Mouse (Mus musculus): ENCODE results near the gene Calm1.

The Calm1 gene

DNA sequence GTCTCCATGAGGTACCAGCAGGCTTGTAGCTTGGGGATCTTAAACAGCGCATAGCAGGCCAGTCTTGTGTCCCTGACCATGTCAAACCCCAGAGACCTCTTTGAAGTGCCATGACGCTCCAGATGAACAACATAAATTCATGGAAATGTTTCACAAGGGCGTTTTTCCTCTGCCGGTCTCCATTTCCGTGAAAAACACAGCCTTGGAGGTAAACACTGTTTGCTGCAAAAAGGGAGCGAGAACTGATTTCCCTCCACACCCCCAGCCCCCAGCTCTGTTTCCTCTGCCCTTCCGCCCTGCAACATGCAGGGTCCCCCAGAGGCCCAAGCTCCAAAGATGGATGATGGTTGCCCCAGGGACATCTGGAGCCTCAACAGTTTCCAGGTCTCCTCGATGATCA is 24.3 kb downstream of the Calm1 start:
- no peak for DNase-seq (ENCODE audit: low spot score)

DNA sequence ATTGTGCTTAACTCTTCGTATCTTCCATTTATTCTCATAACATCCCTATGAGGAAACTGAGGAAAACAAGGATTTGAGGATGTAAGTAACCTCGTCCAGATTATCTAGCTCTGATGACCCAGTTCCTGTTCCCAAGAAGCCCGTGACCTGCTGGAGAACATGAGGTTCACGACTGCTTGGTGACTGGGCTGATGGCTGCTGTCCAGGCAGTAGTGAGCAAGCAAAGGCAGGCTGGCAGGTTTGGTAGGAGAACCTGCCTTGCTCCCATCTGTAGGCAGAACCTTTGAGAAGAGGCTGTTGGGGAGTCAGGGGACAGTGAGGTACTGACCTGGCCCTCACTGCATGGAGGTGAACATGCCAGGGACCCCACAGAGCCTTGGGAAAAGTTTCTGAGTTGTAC is 26.0 kb downstream of the Calm1 start:
- DNase-seq (ENCODE audit: low spot score), result no peak

DNA sequence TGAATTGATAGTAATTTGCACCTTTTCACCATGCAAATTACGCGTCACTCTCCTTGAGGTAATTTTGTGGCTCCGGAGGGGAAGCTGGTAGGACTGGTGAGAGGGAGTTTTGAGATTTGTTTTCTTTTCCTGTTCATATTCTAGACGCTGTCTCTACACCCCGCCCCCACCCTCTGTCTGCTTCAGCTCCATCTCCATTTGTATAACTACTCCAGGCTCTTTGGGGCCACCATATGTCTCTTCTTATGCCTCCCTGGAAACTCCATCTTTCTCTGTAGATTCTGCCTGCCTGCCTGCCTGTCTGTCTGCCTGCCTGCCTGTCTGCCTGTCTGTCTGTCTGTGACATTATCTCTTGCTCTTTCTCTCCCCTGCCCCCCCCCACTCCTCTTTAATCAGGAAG is 26.8 kb downstream of the Calm1 start:
- no peak for DNase-seq (ENCODE audit: low spot score)

DNA sequence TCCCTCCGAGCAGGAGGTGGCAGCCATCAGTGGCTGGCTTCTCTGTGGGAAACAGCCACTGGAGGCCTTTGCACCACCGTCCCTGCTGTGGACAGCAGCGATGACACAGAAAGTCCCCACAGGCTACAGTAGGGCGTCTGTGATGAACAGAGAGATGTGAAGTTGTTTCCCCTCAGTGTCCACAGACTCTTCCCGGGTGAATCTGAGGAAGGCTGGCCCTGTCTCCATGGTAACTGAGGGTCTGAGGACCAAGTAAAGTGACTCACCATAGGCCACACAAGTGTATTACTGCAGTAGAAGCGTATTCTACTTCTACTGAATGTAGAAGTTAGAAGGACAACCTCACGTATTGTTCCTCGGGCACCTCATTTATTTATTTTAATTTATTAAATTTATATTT is 27.4 kb downstream of the Calm1 start:
- no peak for DNase-seq (ENCODE audit: low spot score)

DNA sequence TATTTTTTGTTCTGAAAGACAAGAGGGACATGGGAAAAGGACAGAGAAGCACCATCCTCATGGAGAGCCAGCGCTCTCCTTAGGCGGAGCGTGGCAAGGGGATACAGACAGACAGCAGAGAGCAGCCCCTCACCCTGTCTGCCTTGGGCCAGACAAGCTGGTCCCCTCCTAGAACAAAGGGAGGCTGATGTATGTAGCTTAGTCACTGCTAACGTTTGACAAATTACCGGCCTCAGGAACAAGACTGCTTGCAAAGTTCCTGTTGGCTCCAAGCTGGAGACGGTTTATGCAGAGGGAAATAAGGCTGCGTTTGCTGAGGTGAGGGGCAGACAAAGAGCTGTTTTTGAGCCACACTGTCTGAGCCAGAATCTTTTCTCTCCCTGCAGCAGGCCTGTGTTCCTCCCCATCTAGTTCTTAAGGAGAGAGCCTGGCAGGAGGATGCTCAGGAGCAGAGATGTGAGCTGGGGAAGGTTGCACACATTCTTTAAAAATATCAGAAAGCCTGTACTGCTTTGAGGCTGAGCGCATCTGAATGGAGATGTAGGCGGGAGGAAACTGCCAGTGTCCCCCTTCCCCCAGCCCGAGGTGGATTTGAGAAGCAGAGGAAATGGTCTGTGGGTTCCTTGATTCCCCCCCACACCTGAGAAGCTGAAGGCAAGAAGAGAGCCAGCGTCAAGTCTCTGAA is 28.9 kb downstream of the Calm1 start:
- no peak for DNase-seq (ENCODE audit: low spot score)

DNA sequence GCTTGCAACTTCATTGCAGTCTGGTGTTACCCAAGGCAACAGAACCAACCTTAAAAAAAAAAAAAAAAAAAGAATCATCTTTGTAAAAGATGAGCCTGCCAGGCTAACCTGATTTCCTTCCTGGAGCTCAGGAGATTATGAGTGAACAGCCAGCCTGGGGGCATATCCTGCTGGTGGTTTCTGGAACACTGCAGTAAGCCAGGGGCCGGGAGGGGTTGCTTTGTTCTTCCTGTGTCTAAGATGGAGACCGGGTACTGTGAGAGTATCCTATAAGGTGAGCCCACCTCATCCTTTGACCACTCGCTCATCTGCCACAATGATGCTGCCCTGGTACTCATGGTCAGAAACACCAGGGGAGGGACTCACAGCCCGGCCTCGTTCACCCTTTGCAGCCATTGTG is 35.0 kb downstream of the Calm1 start:
- DNase-seq (ENCODE audit: low spot score), result no peak

DNA sequence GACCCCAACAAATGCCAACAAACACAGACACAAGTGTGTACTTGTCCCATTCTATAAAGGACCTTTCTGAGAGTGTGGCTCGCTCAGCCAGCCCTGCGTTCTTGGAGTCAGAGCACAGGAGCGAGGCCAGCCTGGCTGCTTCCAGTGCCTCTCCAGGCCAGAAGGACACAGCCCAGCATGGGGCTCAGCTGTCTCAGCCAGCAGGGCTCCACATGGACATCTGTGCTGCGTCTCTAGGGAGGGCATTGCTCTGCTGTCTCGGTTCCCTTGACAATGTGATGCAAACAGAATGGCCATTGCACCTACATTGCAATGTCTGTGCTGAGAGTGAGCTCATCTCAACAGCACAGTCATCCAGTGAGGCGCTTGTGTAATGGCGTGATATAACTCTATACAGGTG is 35.7 kb downstream of the Calm1 start:
- no peak for DNase-seq (ENCODE audit: low spot score)

DNA sequence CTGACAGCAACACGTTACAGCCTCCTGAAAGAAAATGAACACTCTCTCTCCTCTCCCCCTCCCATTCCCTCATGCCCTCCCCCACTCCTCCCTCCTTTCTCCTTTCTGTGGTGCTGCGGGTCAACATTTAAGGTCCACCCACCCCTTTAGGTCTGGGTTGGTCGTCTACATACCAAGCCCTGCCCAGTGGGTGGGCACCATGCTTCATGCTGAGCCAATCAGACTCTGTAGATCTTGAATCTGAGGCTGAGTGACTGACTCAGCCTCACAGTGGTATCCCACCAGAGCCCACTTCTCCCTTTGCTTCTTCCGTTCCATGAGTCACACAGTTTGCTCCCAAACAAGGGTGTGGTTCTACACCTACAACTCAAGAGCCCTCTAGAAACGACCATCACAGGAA is 36.2 kb downstream of the Calm1 start:
- no peak for DNase-seq (ENCODE audit: low spot score)

DNA sequence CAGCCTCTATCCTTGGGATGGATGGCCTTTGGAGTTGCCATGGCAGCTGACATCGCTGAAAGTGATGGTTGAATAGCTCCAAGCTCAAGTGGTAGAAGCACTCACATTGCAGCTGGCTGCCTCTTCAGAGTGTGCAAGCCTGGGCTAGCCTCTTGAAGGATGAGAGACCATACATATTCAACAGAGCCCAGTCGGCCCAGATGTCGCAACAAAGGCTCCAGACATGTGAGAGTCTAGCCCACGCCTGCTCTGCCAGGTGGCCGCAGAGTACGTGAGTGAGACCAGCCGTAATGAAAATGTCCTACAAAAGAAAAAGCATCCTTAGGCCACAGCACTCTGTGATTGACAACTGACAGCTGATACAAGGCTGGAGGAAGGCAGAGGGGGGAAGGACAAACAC is 40.2 kb downstream of the Calm1 start:
- no peak for DNase-seq (ENCODE audit: low spot score)

DNA sequence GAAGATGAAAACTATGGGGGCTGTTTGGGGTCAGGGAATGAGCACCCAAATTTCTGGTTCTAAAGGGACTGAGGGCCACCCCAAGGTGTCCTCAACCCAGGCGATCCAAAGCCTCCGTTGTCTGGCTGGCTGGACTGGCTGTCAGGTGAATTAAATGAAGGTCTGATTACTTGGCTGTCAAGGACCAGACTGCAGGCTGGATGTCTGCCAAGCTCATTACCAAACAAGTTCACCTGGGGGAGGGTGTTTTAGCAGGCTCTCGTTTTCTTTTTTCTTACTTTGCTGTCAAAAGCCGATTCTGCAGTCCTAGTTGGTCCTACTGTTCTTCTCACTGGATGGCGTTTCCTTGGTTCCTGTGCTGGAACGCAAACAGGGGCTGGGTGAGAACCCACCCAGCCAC is 40.6 kb downstream of the Calm1 start:
- DNase-seq (ENCODE audit: low spot score), result no peak

DNA sequence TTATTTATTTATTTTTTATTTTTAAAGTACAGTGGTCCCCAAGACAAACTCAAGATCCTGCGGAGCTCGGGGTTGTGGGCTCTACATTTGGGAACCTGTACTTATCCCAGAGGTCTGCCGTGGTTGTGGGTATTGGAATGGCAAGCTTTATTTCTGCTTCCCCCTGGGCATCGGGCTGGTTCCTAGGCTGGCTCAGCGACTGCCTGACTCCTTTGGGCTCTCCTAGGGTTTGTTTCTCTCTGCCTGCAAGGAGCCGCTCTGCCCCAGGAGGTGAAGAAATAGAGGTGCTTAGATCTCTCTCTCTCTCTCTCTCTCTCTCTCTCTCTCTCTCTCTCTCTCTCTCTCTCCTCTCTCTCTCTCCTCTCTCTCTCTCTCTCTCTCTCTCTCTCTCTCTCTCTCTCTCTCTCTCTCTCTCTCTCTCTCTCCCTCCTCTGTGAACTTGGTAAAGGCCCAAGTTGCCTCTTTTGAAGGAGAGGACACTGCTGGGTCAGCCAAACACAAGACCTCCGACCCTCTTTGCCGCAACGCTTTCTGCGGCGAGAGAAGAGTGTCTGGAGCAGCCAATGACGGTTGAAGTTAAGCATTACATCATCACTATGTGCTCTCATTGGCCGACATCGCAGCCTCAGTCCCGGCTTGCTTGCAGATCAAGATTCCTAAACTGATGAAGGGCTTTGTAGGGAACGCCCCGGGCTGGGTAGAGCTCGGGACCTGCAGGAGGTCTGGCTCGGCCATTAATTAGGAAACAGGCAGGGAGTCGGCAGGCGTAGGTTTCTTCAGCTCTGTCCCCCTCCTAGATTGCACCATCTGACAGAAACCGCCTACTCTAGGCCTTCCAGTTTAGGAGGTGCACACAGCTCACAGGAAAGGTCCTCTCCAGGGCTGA is 42.9 kb downstream of the Calm1 start:
- DNase-seq (ENCODE audit: low spot score), result peak; percentile 11

DNA sequence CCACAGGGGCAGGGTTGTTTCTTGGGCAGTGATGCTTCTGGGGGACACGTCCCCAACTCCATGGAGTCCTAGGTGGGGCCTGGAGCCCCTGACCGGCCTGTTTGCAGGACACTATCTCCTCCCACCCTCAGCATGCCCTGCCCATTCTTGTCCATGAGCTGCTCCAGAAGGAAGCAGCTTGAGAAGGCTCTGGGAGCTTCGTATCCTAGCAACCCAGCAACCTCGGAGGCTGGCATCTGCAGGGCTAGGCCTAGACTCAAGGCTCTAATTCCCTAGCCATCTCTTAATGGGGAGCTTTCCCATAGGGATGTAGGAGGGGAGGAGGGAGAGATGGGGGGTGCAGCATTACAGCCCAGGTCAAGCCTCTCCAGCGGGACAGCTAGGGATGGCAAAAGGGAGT is 45.3 kb downstream of the Calm1 start:
- no peak for DNase-seq (ENCODE audit: low spot score)

DNA sequence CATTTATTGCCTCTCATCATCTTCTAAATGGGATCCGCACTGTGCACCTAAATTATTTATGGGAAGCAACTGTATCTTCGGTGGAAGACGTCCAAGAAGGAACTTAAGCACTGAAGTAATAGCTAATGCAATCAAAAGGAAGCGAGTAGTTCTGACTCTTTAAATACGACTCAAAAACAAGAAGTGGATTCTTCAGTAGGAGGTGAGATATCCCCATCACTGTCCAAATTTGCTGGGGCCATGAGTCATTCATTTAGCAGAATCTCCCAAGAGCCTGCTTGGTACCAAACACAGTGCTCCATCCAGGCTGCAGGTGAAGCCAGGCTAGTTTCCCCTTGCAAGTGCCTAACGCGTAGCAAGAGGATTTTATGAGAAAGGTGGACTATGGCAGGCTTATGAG is 49.9 kb downstream of the Calm1 start:
- DNase-seq (ENCODE audit: low spot score), result no peak

DNA sequence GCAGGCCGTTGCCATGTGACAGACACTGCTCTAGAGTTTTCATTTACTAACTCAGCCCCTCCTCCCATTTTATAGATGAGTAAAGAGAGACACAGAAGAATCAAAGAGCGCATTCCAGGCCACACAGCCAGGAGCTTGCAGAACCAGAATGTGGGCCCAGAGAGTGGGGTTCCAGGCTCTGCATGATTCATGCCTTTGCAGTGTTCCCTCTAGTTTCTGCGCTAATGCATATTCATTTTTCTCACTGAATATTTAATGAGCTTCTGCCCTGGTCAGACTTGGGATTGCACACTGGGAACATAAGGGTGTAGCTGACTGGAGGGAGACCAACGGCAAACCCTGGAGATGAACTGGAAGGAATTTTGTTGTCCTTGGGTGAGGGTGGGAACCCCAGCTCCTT is 55.2 kb downstream of the Calm1 start:
- no peak for DNase-seq (ENCODE audit: low spot score)

DNA sequence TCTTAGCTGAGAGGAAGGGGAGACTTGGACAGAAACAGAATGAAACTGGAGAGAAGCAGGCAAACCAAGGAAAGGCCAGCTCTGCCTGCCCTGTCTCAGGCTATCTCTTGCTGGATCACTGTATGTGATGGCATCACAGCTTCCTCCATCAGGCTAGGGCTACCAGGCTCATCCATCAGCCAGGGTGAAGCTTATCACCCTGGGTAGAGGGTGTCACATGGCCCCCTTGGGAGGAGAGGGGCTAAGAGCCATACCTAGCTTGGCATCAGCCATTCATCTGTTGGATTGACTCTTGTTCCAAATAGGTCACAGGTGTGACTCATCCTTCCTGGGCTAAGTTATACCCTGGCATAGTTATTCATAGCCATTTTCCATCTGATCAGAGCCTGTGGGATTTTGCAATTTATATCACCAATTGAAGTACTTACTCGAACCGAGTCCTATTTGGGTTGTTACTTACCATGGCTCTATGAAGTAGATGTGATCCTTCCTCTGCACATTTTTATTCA is 56.3 kb downstream of the Calm1 start:
- no peak for DNase-seq (ENCODE audit: low spot score)

DNA sequence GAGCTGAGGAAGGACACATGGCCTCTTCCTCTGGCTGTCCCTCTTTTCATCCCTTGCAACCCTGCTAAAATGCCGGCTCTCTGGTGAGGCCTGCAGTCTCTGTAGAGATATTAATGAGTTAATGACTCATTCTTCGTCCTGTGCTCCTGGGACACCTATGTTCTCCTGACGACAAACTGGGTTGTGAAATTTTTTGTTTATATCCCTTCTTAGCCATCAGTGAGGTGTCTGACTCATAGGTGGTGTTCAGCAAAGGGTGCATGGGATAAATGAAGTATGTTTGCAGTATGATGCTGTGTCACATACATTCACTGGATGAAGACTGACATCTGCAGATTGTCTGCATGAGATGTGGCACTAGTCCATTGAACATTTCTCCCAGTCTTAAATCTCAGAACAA is 58.5 kb downstream of the Calm1 start:
- no peak for DNase-seq (ENCODE audit: low spot score)
